Comparison of ENCODE assay signal across 9 mouse cellular contexts in the genomic region with DNA sequence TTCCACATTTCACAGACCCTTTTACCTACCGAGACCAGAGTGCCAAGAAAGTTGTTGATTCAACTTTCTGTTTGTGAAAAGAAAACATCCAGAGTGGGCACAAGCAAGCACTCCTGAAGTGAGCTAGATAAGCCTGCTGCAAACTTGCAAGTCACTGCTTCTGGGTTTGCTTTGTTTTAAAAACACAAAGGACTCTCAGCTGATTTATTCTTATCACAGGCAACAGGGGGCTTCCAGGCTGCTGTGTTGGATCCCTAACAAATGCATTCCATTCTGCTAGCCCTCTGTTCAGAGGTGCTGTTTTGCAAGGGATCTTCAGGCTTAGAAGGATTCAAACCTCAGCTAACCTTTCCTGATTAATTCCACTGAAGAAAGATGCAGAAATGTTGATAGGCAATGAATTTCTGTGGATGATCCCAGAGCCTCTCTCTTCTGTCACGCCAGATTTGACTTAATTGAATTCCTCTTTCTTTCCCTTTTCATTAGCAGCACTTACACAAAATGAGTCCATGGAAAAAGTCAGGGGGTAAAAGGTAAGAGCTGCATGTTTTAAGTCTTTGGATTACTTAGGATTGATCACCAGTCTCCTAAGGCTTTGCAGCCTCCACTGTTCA.
DNase-seq lines count a peak whose midpoint lies in the region; ATAC-seq and TF ChIP-seq lines count a peak whose summit lies in the region.
"Had no signal": no experiment of that assay in that cellular context is flagged by ENCODE, and none has a peak within 500 bp of the region (broad histone marks: within the 10 kb centered on the region; RNA-seq: fewer than 3 reads in every experiment).

No protein-coding gene starts in this region.

- peaks cover 20% of the 10 kb centered on the region for H3K4me1 ChIP-seq in forebrain, embryonic 10.5 days
- peaks cover 15% of the 10 kb centered on the region for H3K4me1 ChIP-seq in forebrain, embryonic 12.5 days
- no peaks in the 10 kb centered on the region for H3K4me1 ChIP-seq in ES-E14 (ENCODE audit: control insufficient read depth in 2 of 2, insufficient read depth in 2 of 2, low read length in 2 of 2, poor library complexity in 1 of 2)
- peaks cover 11% of the 10 kb centered on the region for H3K4me1 ChIP-seq in forebrain, embryonic 16.5 days (replicated peaks; ENCODE audit: control insufficient read depth, insufficient read depth, low read length)
- no peaks in the 10 kb centered on the region for H3K4me1 ChIP-seq in intestine, postnatal 0 days (replicated peaks; ENCODE audit: control insufficient read depth, insufficient read depth, low read length)

- no peaks in the 10 kb centered on the region for H3K27me3 ChIP-seq in forebrain, embryonic 10.5 days (ENCODE audit: poor library complexity, severe bottlenecking)
- no peaks in the 10 kb centered on the region for H3K27me3 ChIP-seq in forebrain, embryonic 12.5 days
- H3K27me3 ChIP-seq in forebrain, embryonic 16.5 days (replicated peaks; ENCODE audit: control insufficient read depth, insufficient read depth, low read length), result no peaks in the 10 kb centered on the region; the same call in 1 of the 2 replicates
- H3K27me3 ChIP-seq in intestine, postnatal 0 days (replicated peaks; ENCODE audit: control insufficient read depth, insufficient read depth, low read length), result no peaks in the 10 kb centered on the region
- H3K27me3 ChIP-seq: lung, embryonic 15.5 days had no signal

- H3K9me3 ChIP-seq in forebrain, embryonic 10.5 days, result no peaks in the 10 kb centered on the region
- no peaks in the 10 kb centered on the region for H3K9me3 ChIP-seq in forebrain, embryonic 12.5 days
- H3K9me3 ChIP-seq in ES-E14 (ENCODE audit: control insufficient read depth, insufficient read depth, low read depth, low read length), result no peaks in the 10 kb centered on the region
- no peaks in the 10 kb centered on the region for H3K9me3 ChIP-seq in forebrain, embryonic 16.5 days (ENCODE audit: control insufficient read depth, low read length)
- no peaks in the 10 kb centered on the region for H3K9me3 ChIP-seq in intestine, postnatal 0 days (ENCODE audit: control insufficient read depth)
- H3K9me3 ChIP-seq: lung, embryonic 15.5 days had no signal

- H3K4me3 ChIP-seq in forebrain, embryonic 10.5 days, result no peak overlapping the region
- H3K4me3 ChIP-seq in forebrain, embryonic 12.5 days (replicated peaks), result no peak overlapping the region
- no peak overlapping the region for H3K4me3 ChIP-seq in ES-E14 (ENCODE audit: insufficient read depth in 1 of 2, low read depth in 1 of 2, low read length in 2 of 2, poor library complexity in 1 of 2, severe bottlenecking in 1 of 2)
- H3K4me3 ChIP-seq in forebrain, embryonic 16.5 days (replicated peaks; ENCODE audit: low read length), result no peak overlapping the region
- no peak overlapping the region for H3K4me3 ChIP-seq in intestine, postnatal 0 days (ENCODE audit: low read depth, low read length)
- H3K4me3 ChIP-seq: lung, embryonic 15.5 days had no signal

- in situ Hi-C loops in ES-E14 (cut with MboI; ENCODE audit: low sequenced_read_pairs in 2 of 2, unreplicated experiment in 2 of 2), result no loop called here

- WGBS in forebrain, embryonic 10.5 days, result 5% methylated on average over 2 of the region's 2 CpGs
- 3% methylated on average over 2 of the region's 2 CpGs for WGBS in forebrain, embryonic 12.5 days
- 3% methylated on average over 2 of the region's 2 CpGs for WGBS in forebrain, embryonic 16.5 days
- 8% methylated on average over 2 of the region's 2 CpGs for WGBS in intestine, postnatal 0 days

- no peak; the same call in 1 of the 2 replicates for ATAC-seq in forebrain, embryonic 12.5 days (ENCODE audit: low FRiP score)
- ATAC-seq in forebrain, embryonic 16.5 days, result peak; percentile 32; the same call in 1 of the 2 replicates
- ATAC-seq in megakaryocyte-erythroid progenitor cell, adult 5-6 weeks (replicated peaks; ENCODE audit: low FRiP score, low TSS enrichment, poor library complexity, severe bottlenecking), result peak; percentile 84
- ATAC-seq in intestine, postnatal 0 days, result no peak

- no peak for TF ChIP-seq CTCF in intestine, postnatal 0 days (IDR thresholded peaks at IDR 0.05; ENCODE audit: low read depth)

- no peak overlapping the region for H3K9ac ChIP-seq in forebrain, embryonic 12.5 days
- no peak overlapping the region for H3K9ac ChIP-seq in ES-E14 (ENCODE audit: insufficient read depth, low read depth, low read length, poor library complexity, severe bottlenecking)
- no peak overlapping the region for H3K9ac ChIP-seq in forebrain, embryonic 16.5 days (replicated peaks; ENCODE audit: low read depth, low read length)
- H3K9ac ChIP-seq in intestine, postnatal 0 days (ENCODE audit: low read depth, low read length), result no peak overlapping the region
- H3K9ac ChIP-seq: lung, embryonic 15.5 days had no signal

- H3K4me2 ChIP-seq in forebrain, embryonic 12.5 days, result no peak overlapping the region
- H3K4me2 ChIP-seq in forebrain, embryonic 16.5 days (ENCODE audit: low read length), result peak overlapping the region; percentile 14; the same call in 1 of the 2 replicates
- no peak overlapping the region for H3K4me2 ChIP-seq in intestine, postnatal 0 days (replicated peaks; ENCODE audit: low read depth)
- H3K4me2 ChIP-seq: lung, embryonic 15.5 days had no signal

- H3K36me3 ChIP-seq in forebrain, embryonic 10.5 days (replicated peaks), result no peaks in the 10 kb centered on the region
- no peaks in the 10 kb centered on the region for H3K36me3 ChIP-seq in forebrain, embryonic 12.5 days (replicated peaks)
- no peaks in the 10 kb centered on the region for H3K36me3 ChIP-seq in ES-E14 (ENCODE audit: control insufficient read depth, insufficient read depth, low read length, poor library complexity, severe bottlenecking)
- no peaks in the 10 kb centered on the region for H3K36me3 ChIP-seq in forebrain, embryonic 16.5 days (ENCODE audit: control insufficient read depth, insufficient read depth)
- no peaks in the 10 kb centered on the region for H3K36me3 ChIP-seq in intestine, postnatal 0 days (ENCODE audit: control insufficient read depth, insufficient read depth)
- H3K36me3 ChIP-seq: lung, embryonic 15.5 days had no signal

- DNase-seq in forebrain, embryonic 10.5 days (ENCODE audit: extremely low spot score, low spot score), result no peak
- DNase-seq in ES-E14 (ENCODE audit: low read depth, low spot score), result peak; percentile 26
- DNase-seq in kidney, postnatal 4 days, result no peak
- DNase-seq in B cell, adult 2 months, result no peak

- 0 out of 2 replicates have a peak overlapping the region, but pooled peaks have one; percentile 20 for H3K27ac ChIP-seq in forebrain, embryonic 10.5 days
- H3K27ac ChIP-seq in forebrain, embryonic 12.5 days, result no peak overlapping the region
- H3K27ac ChIP-seq in ES-E14 (ENCODE audit: insufficient read depth, low read depth, low read length, poor library complexity, severe bottlenecking), result no peak overlapping the region
- H3K27ac ChIP-seq in forebrain, embryonic 16.5 days (ENCODE audit: low read length), result no peak overlapping the region
- no peak overlapping the region for H3K27ac ChIP-seq in intestine, postnatal 0 days (ENCODE audit: low read depth, low read length)
- H3K27ac ChIP-seq: lung, embryonic 15.5 days had no signal

TF ChIP-seq in ES-E14, 5 proteins besides CTCF, POLR2A, EP300 and RAD21:
- TF ChIP-seq ZNF384 (IDR thresholded peaks at IDR 0.05; ENCODE audit: low read depth, low read length) (no peak), MAFK (IDR thresholded peaks at IDR 0.05; ENCODE audit: insufficient read depth, low read depth, low read length) (peak; percentile 57), ZC3H11A (IDR thresholded peaks at IDR 0.05; ENCODE audit: borderline replicate concordance, low read depth, low read length) (no peak)

Comparison
In these comparisons a context has a peak if more than half of its experiments do, and no peak if none do; other contexts are left out.
1. ATAC-seq: peak in forebrain, embryonic 16.5 days (single experiment) and megakaryocyte-erythroid progenitor cell, adult 5-6 weeks (single experiment); none in forebrain, embryonic 12.5 days (single experiment) and intestine, postnatal 0 days (single experiment).